Mouse (Mus musculus) gastrocnemius, postnatal 10 days (tissue): ENCODE data around the gene Sct. TPM values are rescaled to one million over a fixed set of nuclear protein-coding genes. Genes with fewer than 3 reads are reported as not detected.
"Not testable (repeated sequence)": the region's sequence is repeated elsewhere in the genome, so short reads cannot be mapped to it uniquely, and the experiment has no call there.

Experiments used
- DNase-seq: peaks from one replicate; pipeline ENCODE4 v3.0.0; 2021; ENCODE audit warnings: mixed read lengths
- total RNA-seq, 2 experiments: library from RNA; stranded (reverse); gene quantifications; 2 replicates each; pipeline ENCODE4 v1.2.3; 2021

Gene Sct
- total RNA-seq, 2 experiments from 2014 or later = 0.99 to 2.5 TPM

DNA sequence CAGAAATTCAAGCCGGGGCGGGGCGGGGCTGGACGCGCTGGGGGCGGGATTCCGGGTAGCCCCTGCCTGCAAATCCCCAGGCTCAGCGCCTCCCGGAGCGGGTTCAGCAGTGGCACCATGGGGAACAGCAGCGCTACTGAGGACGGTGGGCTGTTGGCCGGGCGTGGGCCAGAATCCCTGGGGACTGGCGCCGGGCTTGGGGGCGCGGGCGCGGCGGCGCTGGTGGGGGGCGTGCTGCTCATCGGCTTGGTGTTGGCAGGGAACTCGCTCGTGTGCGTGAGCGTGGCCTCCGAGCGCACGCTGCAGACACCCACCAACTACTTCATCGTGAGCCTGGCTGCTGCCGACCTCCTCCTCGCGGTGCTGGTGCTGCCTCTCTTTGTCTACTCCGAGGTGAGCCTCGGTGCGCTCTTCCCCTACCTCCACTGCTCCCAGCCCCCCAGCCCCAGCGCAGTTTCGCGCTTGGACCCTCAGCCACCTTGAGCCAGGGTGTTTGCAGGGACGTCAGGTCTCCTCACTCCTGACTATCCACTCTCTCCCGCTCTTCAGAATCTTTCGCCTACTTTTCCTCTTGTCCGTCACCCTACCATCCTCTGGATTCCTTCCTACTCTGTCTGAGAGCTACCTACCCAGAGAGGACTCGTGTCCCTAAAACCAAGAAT lies 13.1 kb upstream of the Sct start, which contains the start of gene Drd4:
Drd4 (plus strand) TSS at position 86 of the 662 bp plus-strand sequence.
- no peak for DNase-seq

DNA sequence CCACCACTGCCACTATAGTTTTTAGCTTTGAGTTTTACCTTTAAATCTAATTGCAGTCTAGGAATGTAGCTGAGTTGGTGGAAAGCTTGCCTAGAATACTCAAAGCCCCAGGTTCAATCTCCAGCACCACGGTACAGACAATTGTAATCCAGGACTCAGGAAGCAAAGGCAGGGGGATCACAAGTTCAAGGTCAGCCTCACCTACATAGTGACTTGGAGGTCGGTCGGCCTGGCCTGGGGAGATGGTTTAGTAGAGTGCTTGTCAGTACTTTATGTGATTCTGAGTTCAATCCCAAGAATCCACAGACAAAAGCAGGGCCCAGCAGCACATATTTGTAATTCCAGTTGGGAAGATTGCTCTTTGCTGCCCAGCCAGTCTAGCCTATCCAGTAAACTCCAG lies 9.1 kb upstream of the Sct start:
- no peak for DNase-seq

DNA sequence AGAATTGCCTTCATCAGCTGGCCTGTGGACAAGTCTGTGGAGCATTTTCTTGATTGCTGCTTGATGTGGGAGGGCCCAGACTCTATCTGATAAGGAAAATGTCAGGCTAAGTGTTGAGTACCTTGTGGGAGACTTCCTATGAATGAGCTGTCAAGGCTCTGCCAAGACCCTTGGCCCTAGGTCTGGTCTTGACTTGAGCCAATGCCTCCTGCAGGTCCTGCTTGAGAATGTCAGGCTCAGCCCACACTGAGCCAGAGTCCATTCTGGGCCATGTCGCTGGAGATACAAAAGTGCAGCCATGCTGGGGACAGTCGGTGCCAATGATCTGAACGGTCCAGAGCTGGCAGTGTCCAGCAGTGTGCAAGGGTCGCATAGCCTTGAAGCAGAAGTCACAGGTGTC lies 3.8 kb upstream of the Sct start:
- DNase-seq = no peak

DNA sequence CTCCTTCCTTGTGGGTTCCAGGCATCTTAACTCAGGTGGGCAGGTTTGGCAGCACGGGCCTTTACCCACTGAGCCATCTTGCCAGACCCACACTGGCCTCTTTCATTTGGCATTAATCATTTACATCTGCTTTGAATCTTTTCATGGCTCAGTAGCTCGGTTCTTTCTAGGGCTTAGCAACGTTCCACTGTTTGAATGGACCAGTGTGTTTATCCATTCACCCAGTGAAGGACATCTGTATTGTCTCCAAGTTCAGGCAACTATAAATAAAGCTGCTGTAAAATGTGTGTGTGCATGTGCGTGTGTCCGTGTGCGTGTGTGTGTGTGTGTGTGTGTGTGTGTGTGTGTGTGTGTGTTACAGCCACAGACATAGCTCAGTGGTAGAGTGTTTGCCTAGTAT lies 2.5 kb upstream of the Sct start:
- DNase-seq = no peak

DNA sequence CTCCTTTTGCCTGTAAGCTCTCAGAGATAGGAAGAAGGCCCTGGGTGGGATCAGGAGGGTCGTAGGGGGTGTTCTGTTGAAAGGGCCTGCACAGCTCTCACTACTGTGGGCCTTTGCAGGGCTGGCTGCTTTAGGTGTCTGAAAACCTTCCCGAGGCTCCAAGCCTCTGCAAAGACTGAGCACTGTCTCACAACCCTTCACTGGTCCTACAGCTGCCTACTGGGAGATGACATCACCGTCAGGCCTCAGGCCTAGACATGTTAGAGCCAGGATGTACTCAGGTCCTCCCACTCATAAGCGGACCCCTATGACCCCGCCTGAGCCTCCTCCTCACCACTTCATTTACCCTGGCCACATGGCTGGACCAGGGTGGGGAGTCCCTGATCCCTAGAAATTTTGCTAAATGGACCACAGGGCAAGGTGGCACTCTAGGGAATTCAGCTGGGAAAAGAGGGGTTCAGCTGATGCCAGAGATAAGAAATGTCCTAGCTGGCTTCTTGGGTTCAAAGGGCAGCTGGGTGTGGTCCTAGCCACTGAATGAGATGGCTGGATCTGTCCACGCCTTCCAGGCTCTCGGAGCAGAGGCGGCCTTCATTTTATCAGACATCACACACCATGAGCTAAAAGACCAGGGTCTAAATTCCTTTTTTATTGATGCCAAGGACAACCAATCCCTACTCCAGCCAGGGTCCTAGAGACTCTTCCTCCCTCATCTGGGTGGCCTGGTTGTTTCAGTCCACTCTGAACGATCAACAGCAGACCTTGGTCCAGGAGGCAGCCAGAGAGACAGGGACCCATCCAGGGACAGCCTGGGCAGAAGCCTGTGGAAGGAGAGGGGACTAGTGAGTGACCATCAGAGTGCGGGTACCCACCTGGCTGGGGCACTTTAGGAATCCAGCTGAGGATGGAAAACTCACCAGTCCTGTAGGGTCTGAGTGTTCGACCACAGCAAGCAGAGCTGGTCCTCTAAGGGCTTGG lies 943 bp downstream of the Sct start:
- DNase-seq = no peak

DNA sequence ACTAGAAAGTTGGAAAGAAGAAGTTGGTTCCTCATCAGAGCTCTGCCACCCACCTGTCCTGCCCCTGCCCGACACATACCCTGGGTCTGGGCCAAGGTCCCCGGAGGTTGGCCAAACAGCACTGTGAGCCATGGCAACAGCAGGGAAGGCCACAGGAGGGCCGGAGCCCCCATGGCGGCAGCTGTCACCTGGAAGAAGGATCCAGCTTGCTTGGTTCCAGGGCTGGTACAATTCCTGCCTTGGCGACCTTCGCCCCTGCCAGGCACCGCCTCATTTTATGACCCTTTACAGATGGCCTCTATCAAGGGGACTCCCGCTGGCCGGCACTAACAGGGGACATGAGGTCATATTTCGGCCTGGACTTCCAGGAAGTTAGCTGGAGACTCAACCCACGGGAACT lies 2.4 kb downstream of the Sct start, which contains the start of gene Cdhr5:
Cdhr5 (minus strand) TSS at position 241 of the 400 bp plus-strand sequence.
- DNase-seq = no peak

DNA sequence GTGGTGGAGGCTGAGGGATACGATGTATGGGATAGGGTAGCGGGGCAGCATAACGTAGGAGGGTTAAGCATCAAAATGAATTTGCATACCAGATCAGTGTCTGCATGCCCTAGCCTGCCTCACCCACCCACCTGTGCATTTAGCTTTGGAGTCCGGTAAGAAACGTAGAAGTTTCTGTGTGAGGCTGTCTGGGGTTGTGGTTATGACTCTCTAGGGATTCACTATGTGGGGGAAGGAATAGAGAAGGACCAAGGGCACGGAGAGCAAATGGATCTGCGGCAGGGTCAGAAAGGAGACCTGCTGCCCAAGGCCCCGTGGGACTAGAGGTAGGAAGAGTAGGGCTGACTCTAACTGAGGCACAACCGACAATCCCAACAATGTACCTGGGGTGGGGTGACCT lies 3.6 kb downstream of the Sct start:
- no peak for DNase-seq

DNA sequence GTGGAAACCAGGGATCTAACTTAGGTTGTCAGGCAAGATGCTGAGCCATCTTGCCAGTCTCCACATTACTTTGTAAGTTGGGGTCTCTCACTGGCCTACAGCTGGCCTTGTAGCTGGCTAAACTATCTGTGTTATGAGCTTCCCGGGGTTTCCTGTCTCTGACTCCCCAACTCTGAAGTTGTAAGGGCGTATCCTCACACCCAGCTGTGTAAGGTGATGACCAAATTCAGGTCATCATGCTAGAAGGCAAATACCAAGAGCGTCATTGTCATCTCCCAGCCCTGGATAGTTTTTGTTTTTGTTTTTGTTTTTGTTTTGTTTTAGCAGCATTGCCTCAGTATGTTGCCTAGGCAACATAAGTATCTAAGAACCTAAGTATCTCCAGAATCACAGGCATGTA lies 8.3 kb downstream of the Sct start:
- DNase-seq = no peak

DNA sequence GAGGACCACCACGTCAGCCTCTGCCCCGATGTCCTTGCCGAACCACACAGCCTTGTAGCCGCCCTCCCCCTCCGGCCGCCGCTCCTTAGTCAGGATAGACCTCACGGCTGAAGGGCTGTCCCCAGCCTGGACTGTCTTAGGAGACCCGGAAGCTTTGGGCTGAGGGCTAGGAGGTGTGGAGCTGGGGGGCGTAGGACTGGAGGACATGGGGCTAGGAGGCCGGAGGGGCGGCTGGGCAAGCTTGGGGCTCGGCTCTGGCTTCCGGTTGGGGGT lies 9.7 kb downstream of the Sct start:
- no peak for DNase-seq

DNA sequence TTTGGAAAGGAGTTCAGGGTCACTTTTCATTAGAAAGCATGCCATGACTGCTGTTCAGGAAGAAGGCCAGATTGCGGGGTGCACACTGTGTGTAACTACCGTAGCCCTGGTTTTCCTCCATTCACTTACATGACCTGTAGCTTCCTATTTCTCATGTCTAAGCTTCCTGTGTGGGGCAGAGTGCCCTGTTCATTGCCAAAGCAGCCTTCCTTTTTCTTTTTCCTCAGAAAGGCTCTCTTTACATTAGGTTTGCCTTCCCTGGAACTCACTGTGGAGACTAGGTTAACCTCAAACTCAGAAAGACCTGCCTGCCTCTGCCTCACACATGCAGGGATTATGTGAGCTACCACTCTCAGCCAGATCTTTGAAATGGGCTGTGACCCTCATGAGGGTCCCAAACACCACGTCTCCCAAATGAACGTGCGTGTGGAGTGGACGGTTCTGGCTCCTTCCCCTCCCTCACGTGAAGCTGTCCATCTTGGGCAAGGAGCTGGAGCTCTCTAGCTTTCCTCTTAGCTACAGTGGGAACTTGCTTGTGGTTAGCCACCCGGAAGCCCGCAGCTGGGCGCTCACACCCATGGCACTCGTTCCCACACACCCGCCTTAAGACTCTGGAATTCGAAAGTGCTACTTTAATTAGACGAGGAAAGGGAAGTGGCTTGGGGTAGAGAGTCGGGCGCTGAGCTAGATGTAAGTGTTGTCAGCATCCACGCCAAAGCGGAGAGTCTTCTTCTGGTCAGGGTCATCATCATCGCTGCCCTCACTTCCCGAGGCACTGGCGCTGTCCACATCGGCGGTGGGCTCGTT lies 10.3 kb downstream of the Sct start:
- no peak for DNase-seq

DNA sequence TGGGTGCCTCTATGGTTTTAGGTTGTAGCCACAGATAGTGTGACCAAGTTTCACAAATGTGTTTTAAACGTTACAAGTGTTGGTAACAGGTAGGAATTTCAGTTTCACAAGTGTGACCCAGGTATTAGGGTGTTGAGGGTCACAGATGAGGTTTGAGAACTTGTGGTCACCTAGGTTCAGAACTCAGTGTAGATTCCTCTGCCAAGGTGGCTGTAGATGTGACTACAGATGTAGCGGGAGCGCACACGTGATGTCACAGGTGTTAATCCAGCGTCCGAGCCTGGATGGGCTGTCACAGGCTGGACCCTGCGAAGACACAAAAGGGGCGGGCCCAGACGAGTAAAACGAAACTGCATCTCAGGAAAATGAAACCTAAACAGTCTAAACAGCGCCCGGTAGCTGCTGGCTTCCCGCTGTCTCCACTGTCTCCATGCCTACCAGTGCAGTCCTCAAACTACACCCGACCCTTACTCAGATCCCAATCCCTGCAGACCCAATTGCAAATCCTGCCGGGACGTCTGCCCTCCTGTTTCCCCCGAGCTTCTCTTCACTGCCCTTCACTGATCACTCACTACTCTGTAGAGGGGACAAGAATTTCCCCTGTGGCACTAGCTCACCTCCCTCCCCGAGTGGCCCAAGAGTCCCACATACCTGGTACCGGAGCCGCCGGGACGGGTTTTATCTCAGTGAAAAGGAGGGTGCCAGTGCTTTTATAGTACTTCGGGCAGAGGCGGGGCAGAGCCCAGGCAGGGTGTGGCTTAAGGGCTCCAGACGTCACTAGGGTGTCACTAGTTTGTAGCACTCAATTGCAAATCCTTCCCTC lies 13.0 kb downstream of the Sct start, which contains the start of gene Irf7:
Irf7 (minus strand) TSS at position 743 of the 823 bp plus-strand sequence.
- DNase-seq = peak; percentile 40

DNA sequence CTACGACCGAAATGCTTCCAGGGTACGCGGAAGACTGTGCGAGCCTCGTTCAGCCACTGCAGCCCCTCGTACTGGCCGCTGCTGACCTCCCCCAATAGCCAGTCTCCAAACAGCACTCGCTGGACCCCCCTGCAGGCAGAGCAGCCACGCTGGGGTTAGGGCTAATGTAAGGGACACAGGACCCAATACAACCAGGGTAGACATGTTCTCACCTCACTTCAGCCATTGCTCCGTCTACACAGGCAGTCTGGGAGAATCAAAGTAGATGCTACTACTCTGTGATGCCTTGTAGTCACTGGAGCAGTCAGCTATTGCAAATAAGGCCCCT lies 13.6 kb downstream of the Sct start:
- DNase-seq = no peak

DNA sequence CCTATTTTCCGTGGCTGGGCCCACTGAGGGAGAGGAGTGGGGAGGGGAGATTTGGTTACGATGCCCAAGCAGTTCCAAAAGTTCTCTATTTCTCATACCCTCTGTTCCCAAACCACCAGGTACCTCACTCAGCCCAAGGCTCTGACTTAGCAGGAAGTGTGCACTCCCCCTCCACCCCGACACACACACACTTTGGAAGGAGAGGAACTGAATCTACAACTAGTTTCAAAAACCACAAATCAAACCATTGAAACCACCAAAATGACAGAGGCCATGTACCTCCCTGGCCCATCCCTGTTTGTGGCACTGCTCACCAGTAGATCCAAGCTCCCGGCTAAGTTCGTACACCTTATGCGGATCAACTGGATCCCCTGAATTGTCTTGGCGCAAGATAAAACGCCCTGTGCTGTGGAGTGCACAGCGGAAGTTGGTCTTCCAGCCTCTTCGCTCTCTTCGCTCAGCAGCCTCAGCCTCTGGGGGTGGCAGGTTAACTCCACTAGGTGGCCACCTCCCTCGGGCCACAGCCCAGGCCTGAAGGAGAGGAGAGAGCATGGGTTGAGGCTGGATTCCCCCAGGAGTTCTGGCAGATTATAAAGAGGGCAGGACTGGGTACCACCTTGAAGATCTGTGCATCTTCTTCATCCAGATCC lies 14.0 kb downstream of the Sct start:
- DNase-seq = no peak

DNA sequence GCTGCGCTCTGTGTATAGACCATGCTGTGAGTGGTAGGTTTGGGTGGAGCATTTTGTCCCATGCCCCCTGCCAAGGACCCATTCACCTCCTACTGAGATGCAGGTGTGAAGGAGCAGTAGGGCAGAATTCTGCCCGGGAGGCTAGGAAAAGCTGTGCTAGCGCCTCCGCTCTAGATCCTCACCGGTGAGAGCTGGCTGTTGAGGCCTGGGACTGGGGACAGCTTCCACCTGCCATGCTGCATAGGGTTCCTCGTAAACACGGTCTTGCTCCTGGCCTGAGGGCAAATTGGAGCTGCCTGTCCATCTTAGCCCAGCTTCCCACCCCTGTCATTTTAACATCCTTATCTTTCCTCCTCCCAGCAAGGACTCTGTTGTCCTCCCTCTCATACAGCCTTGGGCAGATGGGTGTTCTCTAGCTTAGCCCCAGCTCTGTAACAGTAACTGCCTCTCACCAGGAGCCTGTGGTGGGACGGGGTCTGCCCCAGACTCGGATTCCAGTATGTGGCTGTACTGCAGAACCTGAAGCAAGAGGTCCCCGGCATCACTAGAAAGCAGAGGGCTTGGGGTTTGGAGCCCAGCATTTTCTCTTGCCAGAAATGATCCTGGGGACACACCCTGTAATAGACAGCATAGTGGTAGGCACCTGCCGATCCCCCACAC lies 14.8 kb downstream of the Sct start:
- DNase-seq = no peak

DNA sequence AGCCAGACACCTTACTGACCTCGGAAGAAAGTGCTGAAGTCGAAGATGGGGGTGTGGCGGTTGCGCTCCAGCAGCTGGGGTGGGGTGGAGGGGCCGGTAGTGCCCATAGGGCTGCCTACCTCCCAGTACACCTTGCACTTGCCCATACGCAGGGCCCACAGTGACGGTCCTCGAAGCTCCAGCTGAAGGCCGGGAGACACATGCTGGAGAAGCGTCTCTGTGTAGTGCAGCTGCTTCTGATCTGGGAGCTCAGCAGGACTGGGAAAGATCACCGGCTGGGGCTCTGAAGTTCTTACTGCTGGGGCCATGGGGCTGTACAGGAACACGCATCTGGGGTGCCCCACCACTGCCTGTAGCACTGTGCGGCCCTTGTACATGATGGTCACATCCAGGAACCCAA lies 15.3 kb downstream of the Sct start:
- no peak for DNase-seq

DNA sequence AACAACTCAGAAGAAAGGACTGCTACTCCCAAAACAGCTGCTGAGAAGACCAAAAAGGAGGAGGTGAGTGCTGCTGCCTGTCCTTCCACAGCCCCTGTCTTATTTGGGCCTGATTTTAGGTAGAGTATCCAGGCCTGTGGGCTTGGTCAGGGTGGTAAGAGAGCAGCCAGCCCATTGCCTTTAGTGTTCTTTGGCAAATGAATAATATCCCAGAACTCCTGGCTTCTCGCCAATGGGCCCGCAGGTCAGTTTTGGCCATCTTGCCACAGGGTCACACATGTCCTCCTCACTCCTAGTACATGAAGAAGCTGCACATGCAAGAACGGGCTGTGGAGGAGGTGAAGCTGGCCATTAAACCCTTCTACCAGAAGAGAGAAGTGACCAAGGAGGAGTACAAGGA lies 17.5 kb downstream of the Sct start:
- no peak for DNase-seq

DNA sequence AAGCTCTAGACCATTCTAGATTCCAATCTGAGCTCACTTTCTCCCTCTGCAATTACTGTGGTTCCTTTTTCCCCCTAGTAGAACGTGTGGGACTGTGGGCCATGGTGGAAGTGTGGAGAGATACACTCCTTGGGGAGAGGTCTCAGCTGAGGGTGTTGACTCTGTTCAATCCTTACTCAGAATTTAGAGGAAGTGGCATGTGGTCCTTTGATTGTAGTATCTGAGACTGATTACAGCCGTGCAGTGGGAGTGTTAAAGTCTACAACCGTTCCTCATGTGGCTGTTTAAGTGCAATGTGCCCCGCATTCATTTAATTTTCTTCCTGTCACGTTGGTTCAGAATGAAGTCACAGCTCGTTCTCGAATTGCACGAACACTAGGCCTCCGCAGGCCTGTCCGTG lies 22.8 kb downstream of the Sct start:
- DNase-seq = no peak

DNA sequence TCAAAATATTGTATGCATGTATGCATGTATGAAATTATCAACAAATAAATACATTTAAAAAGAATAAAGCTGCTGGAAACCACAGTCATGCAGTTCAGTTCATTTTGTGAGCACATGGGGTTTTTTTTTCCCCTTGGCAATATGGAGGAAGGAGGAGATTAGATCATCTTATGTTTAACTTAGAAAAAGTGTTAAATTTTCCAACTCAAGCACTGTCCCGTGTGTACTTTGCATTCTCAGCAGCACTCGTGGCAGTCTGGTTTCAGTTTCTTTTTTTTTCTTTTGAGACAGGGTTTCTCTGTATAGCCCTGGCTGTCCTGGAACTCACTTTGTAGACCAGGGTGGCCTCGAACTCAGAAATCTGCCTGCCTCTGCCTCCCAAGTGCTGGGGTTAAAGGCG lies 28.4 kb downstream of the Sct start:
- DNase-seq = not testable (repeated sequence)

DNA sequence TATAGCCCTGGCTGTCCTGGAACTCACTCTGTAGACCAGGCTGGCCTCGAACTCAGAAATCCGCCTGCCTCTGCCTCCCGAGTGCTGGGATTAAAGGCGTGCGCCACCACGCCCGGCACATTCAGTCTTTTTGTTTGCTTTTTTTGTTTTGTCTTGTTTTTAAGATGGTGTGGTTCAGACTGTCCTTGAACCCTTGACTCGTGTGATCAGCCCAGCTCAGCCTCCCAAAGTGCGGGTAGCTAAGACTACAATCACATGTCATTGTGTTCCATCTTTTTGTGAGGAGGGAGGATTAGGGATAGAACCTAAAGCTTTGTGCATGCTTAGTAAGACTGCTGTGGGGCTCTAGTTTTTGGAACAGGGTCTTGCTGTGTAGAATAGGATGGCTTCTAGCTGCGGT lies 47.4 kb downstream of the Sct start:
- no peak for DNase-seq

DNA sequence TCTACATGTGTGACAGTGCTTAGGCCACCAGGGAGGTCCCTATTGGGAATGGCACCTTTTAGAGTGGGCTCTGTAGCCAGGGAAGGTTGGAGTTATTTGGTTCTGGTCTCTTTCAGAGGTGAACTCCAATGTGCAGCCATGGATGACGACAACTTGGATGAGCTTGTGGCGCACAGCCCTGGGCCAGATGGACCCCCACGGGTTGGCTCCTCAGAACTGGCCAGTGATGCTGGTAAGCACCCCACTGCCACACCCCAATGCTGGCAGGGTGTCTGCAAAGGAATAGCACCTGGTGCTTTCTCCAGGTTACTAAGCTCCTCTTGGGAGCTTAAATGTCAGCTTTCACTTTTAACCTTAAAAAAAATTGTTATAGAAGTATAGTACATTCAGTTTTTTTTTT lies 47.8 kb downstream of the Sct start:
- no peak for DNase-seq

DNA sequence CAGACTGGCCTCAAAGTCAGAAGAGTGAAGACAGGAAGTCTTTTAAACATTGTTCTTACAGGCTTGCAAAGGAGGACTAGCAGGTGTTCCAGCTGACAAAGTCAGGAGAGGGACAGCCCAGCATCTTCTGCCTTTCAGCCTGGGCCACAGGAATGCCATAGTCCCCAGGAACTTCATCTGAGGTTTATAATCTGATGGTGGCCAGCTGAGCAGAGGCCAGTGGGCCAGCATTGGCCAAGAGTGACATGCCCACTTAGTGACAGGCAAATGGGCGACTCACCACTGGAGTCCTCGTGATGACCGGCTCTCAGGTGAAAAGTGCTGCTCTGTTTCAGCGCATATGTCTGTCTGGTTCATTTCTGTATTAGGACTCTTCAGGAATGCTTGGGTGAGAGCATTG lies 48.4 kb downstream of the Sct start:
- no peak for DNase-seq
